Mouse (Mus musculus) hindbrain, embryonic 11.5 days (tissue): ENCODE data around the gene Lsamp. TPM values are rescaled to one million over a fixed set of nuclear protein-coding genes. Genes with fewer than 3 reads are reported as not detected.
A peak's percentile ranks its signal among the peaks of the same experiment; 100 is the strongest.

ENCODE experiments used
- ATAC-seq: fragments of 200-750 bp; cut with Nextera tagmentation; 2 replicates; pipeline ENCODE4 v1.8.0; 2017; ENCODE audit warnings: mild to moderate bottlenecking, moderate TSS enrichment, moderate library complexity; ENCODE audit not compliant: low FRiP score
- DNase-seq: peaks from one replicate; pipeline ENCODE4 v3.0.0-alpha.2; 2015; ENCODE audit warnings: low spot score
- H3K27ac ChIP-seq: fragments of 300-500 bp; sonication (generic); 2 replicates; pipeline ENCODE4 v1.5.1; 2014; ENCODE audit warnings: mild to moderate bottlenecking, low read depth, low read length
- H3K27me3 ChIP-seq: fragments of 300-500 bp; sonication (generic); 2 replicates; pipeline ENCODE4 v1.6.1; 2014; ENCODE audit warnings: mild to moderate bottlenecking, low read length, moderate library complexity, mixed read lengths; ENCODE audit not compliant: control insufficient read depth, insufficient read depth
- H3K36me3 ChIP-seq: fragments of 300-500 bp; sonication (generic); 2 replicates; pipeline ENCODE4 v1.6.1; 2014; ENCODE audit warnings: mild to moderate bottlenecking, low read length, moderate library complexity, mixed read lengths; ENCODE audit not compliant: control insufficient read depth, insufficient read depth
- H3K4me1 ChIP-seq: fragments of 300-500 bp; sonication (generic); replicated peaks from 2 replicates; pipeline ENCODE4 v1.6.1; 2014; ENCODE audit warnings: low read length, mixed read lengths; ENCODE audit not compliant: control insufficient read depth, insufficient read depth
- H3K4me2 ChIP-seq: fragments of 300-500 bp; sonication (generic); replicated peaks from 2 replicates; pipeline ENCODE4 v1.6.1; 2014; ENCODE audit warnings: mild to moderate bottlenecking, low read depth, low read length
- H3K4me3 ChIP-seq: fragments of 300-500 bp; sonication (generic); 2 replicates; pipeline ENCODE4 v1.5.1; 2014; ENCODE audit warnings: low read depth, low read length
- H3K9ac ChIP-seq: fragments of 300-500 bp; sonication (generic); 2 replicates; pipeline ENCODE4 v1.6.1; 2014; ENCODE audit warnings: low read depth, low read length
- H3K9me3 ChIP-seq: fragments of 300-500 bp; sonication (generic); 2 replicates; pipeline ENCODE4 v1.6.1; 2016; ENCODE audit warnings: low read length; ENCODE audit not compliant: control insufficient read depth
- WGBS: fragments of 180-500 bp; shearing (Covaris S2); extraction: QIAGEN DNeasy Blood & Tissue Kit; methylation state at CpG from one replicate; pipeline ENCODE4 v1.1.7; 2014; 5-methylcytosine and 5-hydroxymethylcytosine counted together
- polyA plus RNA-seq: library from polyadenylated mRNA; unstranded; fragments of >200 nt; fragmentation: Nextera tagmentation; extraction: Ambion mirVana; gene quantifications from 2 replicates; pipeline ENCODE4 v1.2.1, GENCODE M21; 2014

Lsamp gene
- polyA plus RNA-seq, 1 experiment from 2014 or later = 16.3 TPM

DNA sequence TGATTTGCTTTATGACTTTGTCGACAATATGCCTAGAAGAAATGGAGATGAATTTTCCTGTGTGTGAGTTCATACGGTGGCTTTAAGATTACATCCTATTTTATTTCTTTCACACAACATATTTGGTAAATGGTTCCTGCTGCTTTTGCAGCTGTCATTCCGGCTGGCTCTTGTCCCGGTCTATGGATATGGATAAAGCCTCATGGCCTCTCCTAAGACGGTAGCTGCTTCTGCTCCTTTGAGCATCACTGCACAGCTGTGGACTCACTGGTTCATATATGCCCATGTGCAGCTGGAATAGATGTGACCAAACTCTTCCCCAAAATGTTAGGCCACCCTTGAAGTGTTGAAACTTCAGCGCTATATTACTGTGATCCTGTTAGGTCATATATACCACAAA, 2137.6 kb downstream of the Lsamp start:
- no peak for DNase-seq

DNA sequence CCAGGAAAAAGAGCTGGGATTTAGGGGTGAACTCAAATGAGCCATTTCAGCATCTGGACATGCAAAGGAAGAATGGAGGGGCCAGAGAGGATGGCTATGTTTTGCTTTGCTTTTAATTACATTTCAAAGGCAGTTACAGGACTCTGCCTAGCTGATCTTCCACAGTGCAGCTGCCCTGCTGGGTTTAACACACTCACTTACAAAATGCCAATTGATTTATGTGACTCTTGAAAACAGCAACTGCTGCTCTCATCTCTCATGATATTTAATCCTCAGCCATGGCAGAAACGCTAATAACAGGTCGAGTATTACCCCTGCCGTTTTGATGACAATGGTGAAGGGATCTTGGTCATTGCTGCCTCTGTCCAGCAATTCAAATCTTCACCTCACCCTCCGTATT, 2139.7 kb downstream of the Lsamp start:
- H3K4me1 ChIP-seq = no peaks in the 10 kb centered on the region
- no peak overlapping the region for H3K9ac ChIP-seq
- H3K9me3 ChIP-seq = no peaks in the 10 kb centered on the region
- no peak for DNase-seq
- H3K4me3 ChIP-seq = no peak overlapping the region
- H3K27me3 ChIP-seq = no peaks in the 10 kb centered on the region
- H3K36me3 ChIP-seq = no peaks in the 10 kb centered on the region
- H3K27ac ChIP-seq = no peak overlapping the region
- 68% methylated on average over 4 of the region's 4 CpGs for WGBS
- H3K4me2 ChIP-seq = no peak overlapping the region
- no peak for ATAC-seq

More for the DNA sequence above, 2137.6 kb downstream of the Lsamp start:
- Histone ChIP-seq H3K9me3 (no peaks in the 10 kb centered on the region), H3K9ac (no peak overlapping the region), H3K4me1 (no peaks in the 10 kb centered on the region), H3K4me2 (no peak overlapping the region), H3K27me3 (no peaks in the 10 kb centered on the region), H3K4me3 (no peak overlapping the region), H3K36me3 (no peaks in the 10 kb centered on the region), H3K27ac (no peak overlapping the region)
- ATAC-seq = no peak
- WGBS = 97% methylated on average over 6 of the region's 6 CpGs

DNA sequence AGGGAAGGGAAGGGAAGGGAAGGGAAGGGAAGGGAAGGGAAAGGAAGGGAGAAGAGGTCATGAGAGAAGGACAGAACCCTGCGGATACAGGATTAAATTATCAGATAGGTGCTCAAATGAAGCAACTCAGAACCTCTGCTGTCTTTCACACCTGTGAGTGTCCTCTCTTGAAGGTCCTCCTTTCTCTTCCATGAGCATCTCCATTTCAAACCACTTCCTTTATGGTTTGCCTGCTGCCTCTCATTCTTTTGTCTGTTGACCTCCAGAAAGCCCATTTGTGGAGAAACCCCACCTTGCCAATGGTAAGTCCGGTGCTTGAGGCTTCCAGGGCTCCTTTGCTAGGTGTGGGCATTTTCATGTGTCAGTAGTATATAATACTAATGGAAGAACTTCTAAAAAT, 2141.9 kb downstream of the Lsamp start:
- no peak overlapping the region for H3K27ac ChIP-seq
- no peak overlapping the region for H3K4me3 ChIP-seq
- no peak for ATAC-seq
- H3K27me3 ChIP-seq = no peaks in the 10 kb centered on the region
- H3K9me3 ChIP-seq = no peaks in the 10 kb centered on the region
- 93% methylated on average over 2 of the region's 2 CpGs for WGBS
- no peaks in the 10 kb centered on the region for H3K36me3 ChIP-seq
- no peak for DNase-seq
- no peak overlapping the region for H3K9ac ChIP-seq
- no peaks in the 10 kb centered on the region for H3K4me1 ChIP-seq
- no peak overlapping the region for H3K4me2 ChIP-seq

DNA sequence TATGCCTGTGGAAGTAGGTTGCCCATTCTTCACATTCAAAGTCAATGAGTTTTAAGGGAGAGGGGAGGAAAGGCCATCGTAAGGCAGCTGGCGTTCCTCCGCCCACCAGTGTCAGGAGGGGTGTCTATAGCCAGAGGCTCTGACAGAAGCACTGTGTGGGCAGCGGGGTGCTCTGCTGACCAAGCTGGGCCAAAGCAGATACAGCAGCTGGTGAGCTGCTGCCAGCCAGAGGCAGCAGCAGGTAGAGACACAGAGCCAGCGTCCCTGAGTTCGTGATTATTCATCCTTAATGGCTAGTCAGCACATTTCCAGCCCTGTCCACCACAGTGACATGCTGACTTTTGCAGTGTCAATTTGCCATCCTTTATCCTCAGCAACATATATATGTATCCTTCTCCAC, 2163.0 kb downstream of the Lsamp start:
- H3K9me3 ChIP-seq = no peaks in the 10 kb centered on the region
- no peak overlapping the region for H3K27ac ChIP-seq
- no peaks in the 10 kb centered on the region for H3K4me1 ChIP-seq
- no peak overlapping the region for H3K4me3 ChIP-seq
- WGBS = 44% methylated on average over 6 of the region's 6 CpGs
- H3K36me3 ChIP-seq = no peaks in the 10 kb centered on the region
- no peak for DNase-seq
- no peak overlapping the region for H3K9ac ChIP-seq
- no peak for ATAC-seq
- no peak overlapping the region for H3K4me2 ChIP-seq
- H3K27me3 ChIP-seq = no peaks in the 10 kb centered on the region

DNA sequence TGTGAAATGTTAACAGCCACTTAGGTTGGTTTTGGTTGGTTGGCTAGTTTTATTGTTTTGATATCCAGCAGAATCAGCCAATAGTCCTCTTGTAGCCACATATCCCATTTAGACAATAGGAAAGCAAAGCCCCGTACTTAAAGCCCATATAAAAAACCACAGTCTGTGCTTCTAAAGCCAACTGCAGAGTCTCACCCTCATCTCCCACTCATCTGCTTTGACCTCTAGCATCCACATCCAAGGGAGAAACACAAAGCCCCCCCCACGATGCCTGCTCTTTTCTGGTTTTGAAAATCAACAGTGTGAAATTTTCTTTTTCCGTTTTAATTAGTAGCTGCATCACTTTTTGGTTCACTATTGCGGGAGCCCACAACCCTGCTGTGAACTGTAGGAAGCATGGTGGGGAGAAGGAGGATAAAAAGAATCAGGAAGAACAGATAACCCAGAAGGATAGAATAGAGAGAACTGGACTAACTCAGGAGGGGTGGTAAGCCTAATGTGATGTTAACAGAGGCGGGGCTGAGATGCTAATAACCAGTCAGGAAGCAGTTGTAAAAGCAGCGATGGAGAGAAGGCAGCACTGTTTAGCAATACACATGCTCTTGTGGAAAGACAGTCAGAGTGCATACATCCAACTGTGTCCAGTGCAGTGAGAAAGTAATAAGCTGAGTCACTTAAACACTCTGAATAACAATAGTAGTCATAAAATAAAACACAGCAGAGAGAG, 2165.2 kb downstream of the Lsamp start:
- Histone ChIP-seq H3K4me1 (no peaks in the 10 kb centered on the region), H3K9ac (no peak overlapping the region), H3K4me3 (no peak overlapping the region), H3K4me2 (no peak overlapping the region), H3K9me3 (no peaks in the 10 kb centered on the region), H3K36me3 (no peaks in the 10 kb centered on the region), H3K27ac (no peak overlapping the region), H3K27me3 (no peaks in the 10 kb centered on the region)
- WGBS = 32% methylated on average over 6 of the region's 6 CpGs
- ATAC-seq (no peak), DNase-seq (no peak)

DNA sequence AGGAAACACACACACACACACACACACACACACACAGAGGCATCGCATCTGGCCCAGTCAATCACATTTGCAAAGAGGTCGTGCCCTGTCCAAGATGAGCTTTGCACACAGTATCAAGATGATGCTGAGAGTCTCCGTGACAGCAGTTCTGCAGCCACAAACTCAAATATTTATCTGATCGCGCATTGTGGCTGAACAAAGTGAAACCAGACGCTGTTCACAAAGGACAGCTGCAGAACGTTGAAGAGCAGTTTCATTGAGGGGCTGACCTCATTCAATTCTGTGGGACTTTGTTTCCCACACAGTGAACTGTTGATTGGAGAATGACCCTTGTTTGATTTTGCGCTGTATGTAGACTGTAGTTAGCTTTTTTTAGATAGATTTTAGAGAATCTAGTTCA, 2168.5 kb downstream of the Lsamp start:
- H3K27ac ChIP-seq = no peak overlapping the region

DNA sequence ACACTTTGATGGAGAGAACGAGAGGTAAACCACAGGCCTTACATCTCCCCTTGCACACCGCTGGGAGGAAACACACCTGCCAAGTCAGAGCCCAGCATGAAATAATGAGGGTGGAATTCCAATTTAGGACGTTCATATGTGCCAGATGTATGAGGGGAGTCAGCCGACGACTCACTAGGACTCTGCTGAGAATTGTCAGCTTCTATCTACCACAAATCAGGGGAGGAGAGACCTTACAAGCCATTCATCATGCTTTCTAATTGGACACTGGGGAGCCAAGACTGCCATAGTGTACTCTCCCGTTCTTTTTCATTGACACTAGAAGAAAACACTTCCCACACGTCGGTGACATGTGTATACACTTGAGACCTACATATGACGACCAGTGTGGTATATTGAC, 2173.7 kb downstream of the Lsamp start:
- WGBS = 69% methylated on average over 9 of the region's 9 CpGs

More for the DNA sequence above, 2168.5 kb downstream of the Lsamp start:
- H3K4me1 ChIP-seq = no peaks in the 10 kb centered on the region
- H3K36me3 ChIP-seq = no peaks in the 10 kb centered on the region
- DNase-seq = peak; percentile 31
- no peaks in the 10 kb centered on the region for H3K27me3 ChIP-seq
- 31% methylated on average over 8 of the region's 8 CpGs for WGBS
- H3K9ac ChIP-seq = no peak overlapping the region
- no peak overlapping the region for H3K4me3 ChIP-seq
- H3K4me2 ChIP-seq = no peak overlapping the region
- H3K9me3 ChIP-seq = no peaks in the 10 kb centered on the region
- ATAC-seq = peak; percentile 43; the same call in 1 of the 2 replicates

DNA sequence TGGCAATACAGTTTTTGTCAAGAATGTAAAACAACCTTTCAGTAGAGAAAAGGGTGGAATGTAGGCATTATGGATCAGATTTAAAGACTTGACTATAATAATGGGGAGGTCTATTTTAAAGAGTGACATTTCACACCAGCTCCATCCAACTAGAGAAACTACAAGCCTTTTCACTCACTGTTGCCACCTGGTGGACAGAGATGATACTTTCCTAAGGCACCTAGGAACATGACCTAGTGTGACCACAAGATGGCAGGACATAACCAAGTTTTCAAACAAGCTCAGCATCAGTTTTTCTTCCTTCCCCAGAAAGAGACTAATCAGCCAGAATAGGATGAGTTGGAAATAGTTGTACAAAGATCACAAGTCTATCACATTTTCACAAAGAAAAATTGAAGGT, 2180.8 kb downstream of the Lsamp start:
- no peaks in the 10 kb centered on the region for H3K9me3 ChIP-seq
- no peak overlapping the region for H3K27ac ChIP-seq
- H3K4me3 ChIP-seq = no peak overlapping the region
- H3K27me3 ChIP-seq = no peaks in the 10 kb centered on the region
- ATAC-seq (peak; percentile 70), DNase-seq (peak; percentile 90)
- no peaks in the 10 kb centered on the region for H3K36me3 ChIP-seq
- H3K9ac ChIP-seq = no peak overlapping the region
- H3K4me1 ChIP-seq = no peaks in the 10 kb centered on the region
- H3K4me2 ChIP-seq = no peak overlapping the region

More for the DNA sequence above, 2173.7 kb downstream of the Lsamp start:
- Histone ChIP-seq H3K27ac (no peak overlapping the region), H3K4me1 (no peaks in the 10 kb centered on the region), H3K9me3 (no peaks in the 10 kb centered on the region), H3K27me3 (no peaks in the 10 kb centered on the region), H3K36me3 (no peaks in the 10 kb centered on the region), H3K9ac (no peak overlapping the region), H3K4me2 (no peak overlapping the region), H3K4me3 (no peak overlapping the region)
- no peak for DNase-seq
- peak; percentile 35; the same call in 1 of the 2 replicates for ATAC-seq

DNA sequence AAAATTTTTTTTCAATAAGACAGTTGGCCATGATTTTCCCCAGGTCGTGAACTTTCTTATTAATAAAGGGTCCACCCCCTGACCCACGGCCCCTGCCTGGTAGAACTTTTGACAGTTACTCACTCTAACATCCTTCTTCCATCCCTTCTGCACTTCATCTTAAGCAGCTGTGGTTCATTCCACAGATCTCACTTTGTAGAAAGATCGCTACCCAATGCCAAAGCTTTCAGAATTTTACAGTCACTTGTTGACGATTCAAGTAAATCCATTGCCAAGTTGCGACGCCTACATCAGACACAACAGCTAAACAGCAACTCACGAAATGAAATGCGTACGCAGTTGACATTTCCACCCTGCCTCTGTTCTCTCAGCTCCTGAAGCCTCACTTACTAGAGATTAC, 2184.1 kb downstream of the Lsamp start:
- Histone ChIP-seq H3K4me3 (no peak overlapping the region), H3K9ac (no peak overlapping the region), H3K9me3 (no peaks in the 10 kb centered on the region), H3K36me3 (no peaks in the 10 kb centered on the region), H3K4me2 (no peak overlapping the region), H3K4me1 (no peaks in the 10 kb centered on the region), H3K27me3 (no peaks in the 10 kb centered on the region), H3K27ac (no peak overlapping the region)
- 92% methylated on average over 9 of the region's 9 CpGs for WGBS
- ATAC-seq = no peak
- no peak for DNase-seq
